Mouse (Mus musculus): ENCODE data around the gene Mob2. TPM values are rescaled to one million over a fixed set of nuclear protein-coding genes. Genes with fewer than 3 reads are reported as not detected.

Mob2 gene
- polyA plus RNA-seq, 1 experiment from 2014 or later, result 68.2 TPM

DNA sequence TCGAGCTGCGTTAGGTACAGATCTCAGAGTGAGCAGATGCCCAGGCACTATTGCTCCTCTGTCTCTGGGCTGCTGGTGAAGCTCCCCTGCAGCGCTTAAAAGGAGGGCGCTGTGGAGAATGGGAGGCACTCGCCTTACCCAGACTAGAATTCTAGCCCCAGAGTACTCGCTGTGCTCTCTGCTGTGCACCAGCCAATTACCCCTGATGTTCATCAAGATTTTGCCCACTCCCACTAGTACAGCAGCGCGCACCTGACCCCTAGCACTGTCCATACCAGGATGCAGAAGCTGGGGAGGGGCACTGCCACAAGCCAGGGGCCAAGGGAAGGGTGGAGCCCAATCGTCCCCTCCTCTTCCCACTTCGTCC, 10.3 kb upstream of the Mob2 start:
- peak overlapping the region; percentile 22; the same call in 1 of the 2 replicates for H3K4me2 ChIP-seq (replicated peaks; ENCODE audit: low read depth, low read length)
- WGBS, result 11% methylated on average over 9 of the region's 10 CpGs
- H3K27me3 ChIP-seq (ENCODE audit: control insufficient read depth, insufficient read depth, low read length), result no peaks in the 10 kb centered on the region
- no peak overlapping the region for H3K9ac ChIP-seq (replicated peaks; ENCODE audit: low read depth, low read length)
- no peak overlapping the region for H3K27ac ChIP-seq (ENCODE audit: low read length)
- no peak overlapping the region for H3K4me3 ChIP-seq (ENCODE audit: low read depth, low read length)
- H3K36me3 ChIP-seq (ENCODE audit: control insufficient read depth, insufficient read depth, low read length), result no peaks in the 10 kb centered on the region
- no peaks in the 10 kb centered on the region for H3K9me3 ChIP-seq (ENCODE audit: control insufficient read depth, low read depth, low read length)
- 0 out of 2 replicates have a peak, but pooled peaks cover 4% of the 10 kb centered on the region for H3K4me1 ChIP-seq (ENCODE audit: control insufficient read depth, insufficient read depth, low read length)
- peak; percentile 53; the same call in 1 of the 2 replicates for ATAC-seq (ENCODE audit: insufficient number of reproducible peaks, insufficient read depth, low FRiP score, low read depth)

DNA sequence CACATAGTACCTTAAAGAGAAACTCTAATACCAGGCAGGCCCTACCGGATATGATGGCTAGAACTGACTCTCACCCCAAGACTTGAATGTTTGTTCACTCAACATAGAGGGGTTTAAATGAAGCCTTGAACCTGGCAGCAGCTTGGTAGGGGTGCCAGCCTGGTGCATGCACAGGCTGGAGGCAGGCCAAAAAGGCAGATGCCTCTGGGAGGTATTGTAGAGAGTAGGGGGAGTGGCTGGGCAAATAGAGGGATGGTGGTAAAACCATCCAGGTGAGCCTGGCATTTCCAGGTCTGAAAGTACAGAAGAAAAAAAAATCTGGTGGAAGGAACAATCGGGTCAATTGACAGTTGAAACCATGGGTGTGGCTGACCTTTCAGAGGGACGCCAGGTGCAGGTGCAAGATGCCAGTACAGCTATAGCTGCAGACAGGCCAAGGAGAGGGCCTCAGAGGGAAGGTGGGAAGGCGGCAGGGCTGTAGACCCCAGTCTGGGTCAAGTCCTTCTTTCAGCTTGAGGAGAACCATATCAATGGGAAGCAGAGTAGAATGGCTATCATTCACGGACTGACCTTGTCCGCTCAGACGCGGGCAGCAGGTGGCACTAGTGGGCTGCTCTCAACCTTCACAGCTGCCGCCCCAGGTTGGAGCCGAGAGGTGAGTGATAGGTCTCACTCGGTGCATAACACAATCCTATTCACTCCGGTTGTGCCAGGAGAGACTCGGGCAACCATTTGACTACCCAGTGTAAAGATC, 9.8 kb upstream of the Mob2 start:
- H3K9ac ChIP-seq (replicated peaks; ENCODE audit: low read depth, low read length), result no peak overlapping the region
- ATAC-seq (ENCODE audit: insufficient number of reproducible peaks, insufficient read depth, low FRiP score, low read depth), result peak; percentile 77; the same call in 1 of the 2 replicates
- H3K27me3 ChIP-seq (ENCODE audit: control insufficient read depth, insufficient read depth, low read length), result no peaks in the 10 kb centered on the region
- 12% methylated on average over 13 of the region's 13 CpGs for WGBS
- no peaks in the 10 kb centered on the region for H3K36me3 ChIP-seq (ENCODE audit: control insufficient read depth, insufficient read depth, low read length)
- no peak overlapping the region for H3K27ac ChIP-seq (ENCODE audit: low read length)
- H3K4me3 ChIP-seq (ENCODE audit: low read depth, low read length), result no peak overlapping the region
- H3K4me2 ChIP-seq (replicated peaks; ENCODE audit: low read depth, low read length), result peak overlapping the region; percentile 22; the same call in 1 of the 2 replicates
- H3K4me1 ChIP-seq (ENCODE audit: control insufficient read depth, insufficient read depth, low read length), result 0 out of 2 replicates have a peak, but pooled peaks cover 4% of the 10 kb centered on the region
- H3K9me3 ChIP-seq (ENCODE audit: control insufficient read depth, low read depth, low read length), result no peaks in the 10 kb centered on the region

DNA sequence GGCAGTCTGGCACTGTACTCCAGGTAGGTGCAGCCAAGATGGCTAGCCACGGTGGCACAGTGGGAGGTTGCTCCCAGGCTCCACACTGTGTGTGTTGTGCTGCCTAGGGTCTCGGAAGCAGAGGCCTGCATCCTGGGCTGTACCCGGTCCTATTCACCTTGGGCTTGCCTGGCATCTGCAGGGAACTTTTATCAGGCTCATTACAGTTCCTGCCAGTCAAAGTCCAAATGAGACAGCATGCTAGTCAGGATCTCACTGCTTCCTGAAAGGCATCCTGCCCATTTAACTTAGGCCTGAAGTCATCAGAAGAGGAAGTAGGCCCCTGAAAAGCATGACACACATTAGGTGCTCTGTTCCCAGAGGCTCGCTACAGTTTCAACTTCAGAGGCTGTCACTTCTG, 7.6 kb upstream of the Mob2 start:
- Histone ChIP-seq H3K27me3 (ENCODE audit: control insufficient read depth, insufficient read depth, low read length) (no peaks in the 10 kb centered on the region), H3K4me2 (replicated peaks; ENCODE audit: low read depth, low read length) (no peak overlapping the region), H3K27ac (ENCODE audit: low read length) (no peak overlapping the region), H3K36me3 (ENCODE audit: control insufficient read depth, insufficient read depth, low read length) (no peaks in the 10 kb centered on the region), H3K9me3 (ENCODE audit: control insufficient read depth, low read depth, low read length) (no peaks in the 10 kb centered on the region), H3K4me3 (ENCODE audit: low read depth, low read length) (no peak overlapping the region), H3K4me1 (ENCODE audit: control insufficient read depth, insufficient read depth, low read length) (0 out of 2 replicates have a peak, but pooled peaks cover 4% of the 10 kb centered on the region), H3K9ac (replicated peaks; ENCODE audit: low read depth, low read length) (no peak overlapping the region)
- 61% methylated on average over 4 of the region's 4 CpGs for WGBS
- ATAC-seq (ENCODE audit: insufficient number of reproducible peaks, insufficient read depth, low FRiP score, low read depth), result no peak

DNA sequence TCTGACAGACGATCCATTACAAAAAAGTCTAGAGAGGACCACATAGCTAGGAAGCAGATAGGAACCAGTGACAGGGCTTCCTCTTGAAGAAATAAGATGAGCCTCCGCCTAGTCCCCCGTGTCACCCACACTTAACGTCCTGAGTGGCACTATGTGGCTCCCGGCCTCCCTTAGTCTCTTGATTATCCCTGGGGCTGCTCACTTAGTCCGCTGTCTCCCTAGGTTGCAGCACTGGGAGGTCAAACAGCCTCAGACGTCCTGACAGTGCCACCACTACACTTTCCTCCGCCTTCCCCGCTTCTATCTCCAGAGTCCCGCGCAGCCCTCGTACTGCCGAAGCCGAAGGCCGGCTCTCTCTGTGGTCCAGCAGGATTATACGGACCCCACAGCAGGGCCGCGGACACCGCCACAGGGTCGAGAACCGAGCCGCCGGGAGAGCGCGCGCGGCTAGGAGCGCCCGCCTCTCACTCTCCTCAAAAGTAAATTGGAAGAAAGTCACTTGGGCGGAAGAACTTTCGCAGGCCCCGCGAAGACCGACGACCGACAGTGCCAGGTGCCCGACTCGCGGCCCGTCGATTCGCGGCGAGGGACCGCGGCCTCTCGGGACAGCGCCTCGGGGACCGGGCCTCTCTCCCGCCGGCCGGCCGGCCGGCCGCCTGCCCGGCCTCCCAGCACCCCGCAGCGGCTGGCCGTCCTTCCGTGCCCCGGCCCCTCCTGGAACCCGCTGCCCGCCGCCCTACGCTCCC, 507 bp downstream of the Mob2 start:
- Histone ChIP-seq H3K27ac (ENCODE audit: low read length) (peak overlapping the region; percentile 67), H3K9ac (replicated peaks; ENCODE audit: low read depth, low read length) (peak overlapping the region; percentile 92), H3K4me2 (replicated peaks; ENCODE audit: low read depth, low read length) (peak overlapping the region; percentile 62), H3K9me3 (ENCODE audit: control insufficient read depth, low read depth, low read length) (no peaks in the 10 kb centered on the region), H3K4me3 (ENCODE audit: low read depth, low read length) (peak overlapping the region; percentile 95), H3K4me1 (ENCODE audit: control insufficient read depth, insufficient read depth, low read length) (peaks cover 19% of the 10 kb centered on the region), H3K27me3 (ENCODE audit: control insufficient read depth, insufficient read depth, low read length) (no peaks in the 10 kb centered on the region), H3K36me3 (ENCODE audit: control insufficient read depth, insufficient read depth, low read length) (peaks cover 3% of the 10 kb centered on the region; the same call in 1 of the 2 replicates)
- peak; percentile 48 for ATAC-seq (ENCODE audit: insufficient number of reproducible peaks, insufficient read depth, low FRiP score, low read depth)
- 2% methylated on average over 52 of the region's 66 CpGs for WGBS

DNA sequence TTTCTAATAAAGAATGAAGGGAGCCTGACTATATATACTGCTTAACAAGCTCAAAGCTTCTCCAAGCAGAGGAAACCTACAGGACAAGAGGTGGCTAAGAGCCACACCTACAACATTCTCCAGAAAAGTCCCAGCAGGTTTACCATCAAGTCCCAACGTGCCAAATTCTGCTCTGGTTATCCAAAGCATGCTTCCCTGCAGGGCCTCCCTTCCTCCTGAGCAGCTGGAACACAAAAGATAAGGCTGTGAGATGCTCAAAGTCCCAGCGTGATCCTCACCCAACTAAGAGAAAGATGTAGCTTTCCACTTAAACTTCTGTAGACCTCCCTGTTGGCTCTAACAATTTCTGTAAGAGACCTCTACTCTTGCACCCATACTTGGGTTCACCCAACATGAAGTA, 1.8 kb downstream of the Mob2 start:
- ATAC-seq (ENCODE audit: insufficient number of reproducible peaks, insufficient read depth, low FRiP score, low read depth), result no peak
- H3K4me3 ChIP-seq (ENCODE audit: low read depth, low read length), result no peak overlapping the region
- no peaks in the 10 kb centered on the region for H3K27me3 ChIP-seq (ENCODE audit: control insufficient read depth, insufficient read depth, low read length)
- H3K27ac ChIP-seq (ENCODE audit: low read length), result no peak overlapping the region
- WGBS, result 53% methylated on average over 2 of the region's 2 CpGs
- H3K4me1 ChIP-seq (ENCODE audit: control insufficient read depth, insufficient read depth, low read length), result peaks cover 19% of the 10 kb centered on the region
- no peak overlapping the region for H3K9ac ChIP-seq (replicated peaks; ENCODE audit: low read depth, low read length)
- no peaks in the 10 kb centered on the region for H3K9me3 ChIP-seq (ENCODE audit: control insufficient read depth, low read depth, low read length)
- H3K4me2 ChIP-seq (replicated peaks; ENCODE audit: low read depth, low read length), result no peak overlapping the region
- peaks cover 4% of the 10 kb centered on the region; the same call in 1 of the 2 replicates for H3K36me3 ChIP-seq (ENCODE audit: control insufficient read depth, insufficient read depth, low read length)

DNA sequence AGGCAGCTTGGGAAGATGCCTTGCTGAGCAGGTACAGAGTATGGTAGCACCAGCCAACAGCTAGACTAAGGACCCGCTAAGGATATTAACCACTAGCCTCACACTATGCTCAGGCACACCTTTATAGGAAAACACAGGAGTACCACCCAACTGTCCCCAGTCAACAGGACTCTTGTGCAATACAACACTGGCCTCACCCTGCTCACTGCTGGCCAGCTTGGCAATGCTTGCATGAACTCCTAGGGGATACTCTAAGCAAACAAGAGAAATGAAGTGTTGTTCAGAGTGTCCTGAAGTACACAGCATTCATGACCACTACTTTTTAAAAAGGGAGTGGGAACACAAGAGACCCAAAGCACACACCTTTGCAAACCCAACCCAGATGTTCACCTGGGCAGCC, 3.7 kb downstream of the Mob2 start:
- Histone ChIP-seq H3K9me3 (ENCODE audit: control insufficient read depth, low read depth, low read length) (no peaks in the 10 kb centered on the region), H3K4me2 (replicated peaks; ENCODE audit: low read depth, low read length) (no peak overlapping the region), H3K4me1 (ENCODE audit: control insufficient read depth, insufficient read depth, low read length) (peaks cover 19% of the 10 kb centered on the region), H3K27me3 (ENCODE audit: control insufficient read depth, insufficient read depth, low read length) (no peaks in the 10 kb centered on the region), H3K36me3 (ENCODE audit: control insufficient read depth, insufficient read depth, low read length) (peaks cover 6% of the 10 kb centered on the region; the same call in 1 of the 2 replicates), H3K27ac (ENCODE audit: low read length) (no peak overlapping the region), H3K4me3 (ENCODE audit: low read depth, low read length) (no peak overlapping the region), H3K9ac (replicated peaks; ENCODE audit: low read depth, low read length) (no peak overlapping the region)
- no peak for ATAC-seq (ENCODE audit: insufficient number of reproducible peaks, insufficient read depth, low FRiP score, low read depth)
- WGBS, result 95% methylated on average over 1 of the region's 1 CpGs

DNA sequence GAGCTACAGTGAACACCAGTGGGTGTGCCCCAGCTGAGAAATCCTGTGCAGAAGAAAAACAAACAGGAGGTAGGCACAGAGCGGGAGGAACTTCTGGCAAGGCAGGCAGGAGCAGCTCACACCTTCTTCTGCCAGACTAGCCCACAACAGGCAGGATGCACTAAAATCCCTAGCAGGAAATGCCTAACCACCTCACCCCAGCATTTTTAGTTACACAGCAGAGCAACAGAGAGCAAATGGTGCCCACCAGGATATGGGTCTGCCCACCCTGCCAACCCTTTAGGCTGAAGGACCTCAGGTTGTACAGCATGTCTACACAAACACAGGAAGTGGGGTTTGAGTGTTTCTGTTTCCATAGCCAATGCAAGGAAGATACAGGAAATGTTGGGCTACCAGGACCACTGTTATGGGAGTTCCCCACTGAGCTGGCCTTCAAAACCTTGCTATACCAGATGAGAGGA, 4.2 kb downstream of the Mob2 start:
- Histone ChIP-seq H3K4me1 (ENCODE audit: control insufficient read depth, insufficient read depth, low read length) (peaks cover 19% of the 10 kb centered on the region), H3K4me2 (replicated peaks; ENCODE audit: low read depth, low read length) (no peak overlapping the region), H3K9ac (replicated peaks; ENCODE audit: low read depth, low read length) (no peak overlapping the region), H3K27me3 (ENCODE audit: control insufficient read depth, insufficient read depth, low read length) (no peaks in the 10 kb centered on the region), H3K4me3 (ENCODE audit: low read depth, low read length) (no peak overlapping the region), H3K9me3 (ENCODE audit: control insufficient read depth, low read depth, low read length) (no peaks in the 10 kb centered on the region), H3K36me3 (ENCODE audit: control insufficient read depth, insufficient read depth, low read length) (peaks cover 6% of the 10 kb centered on the region; the same call in 1 of the 2 replicates), H3K27ac (ENCODE audit: low read length) (no peak overlapping the region)
- no peak for ATAC-seq (ENCODE audit: insufficient number of reproducible peaks, insufficient read depth, low FRiP score, low read depth)
- 70% methylated on average over 1 of the region's 1 CpGs for WGBS

DNA sequence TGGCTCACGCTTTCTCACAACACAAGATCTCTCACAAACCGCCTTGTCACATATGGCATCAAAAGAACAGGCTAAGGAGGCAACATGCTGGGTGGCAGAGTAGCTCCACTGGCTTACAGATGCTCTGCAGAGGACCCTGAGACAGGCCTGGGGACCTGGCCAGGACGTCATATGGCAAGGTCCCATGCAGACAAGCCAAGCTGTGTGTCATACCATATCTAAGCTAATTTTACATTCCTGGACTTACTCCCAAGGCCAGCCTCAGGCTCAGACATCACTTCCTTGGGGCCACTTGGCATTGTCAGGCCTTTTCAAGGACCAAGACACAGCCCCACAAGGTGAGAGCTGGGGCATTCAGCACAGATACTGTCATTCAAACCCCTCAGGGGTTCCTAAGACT, 5.4 kb downstream of the Mob2 start:
- 95% methylated on average over 3 of the region's 3 CpGs for WGBS
- Histone ChIP-seq H3K27ac (ENCODE audit: low read length) (no peak overlapping the region), H3K9me3 (ENCODE audit: control insufficient read depth, low read depth, low read length) (no peaks in the 10 kb centered on the region), H3K27me3 (ENCODE audit: control insufficient read depth, insufficient read depth, low read length) (no peaks in the 10 kb centered on the region), H3K4me2 (replicated peaks; ENCODE audit: low read depth, low read length) (no peak overlapping the region), H3K4me1 (ENCODE audit: control insufficient read depth, insufficient read depth, low read length) (peaks cover 16% of the 10 kb centered on the region), H3K4me3 (ENCODE audit: low read depth, low read length) (no peak overlapping the region), H3K36me3 (ENCODE audit: control insufficient read depth, insufficient read depth, low read length) (peaks cover 6% of the 10 kb centered on the region; the same call in 1 of the 2 replicates), H3K9ac (replicated peaks; ENCODE audit: low read depth, low read length) (no peak overlapping the region)
- ATAC-seq (ENCODE audit: insufficient number of reproducible peaks, insufficient read depth, low FRiP score, low read depth), result no peak
